Comparison of ENCODE assay signal across 34 mouse cellular contexts in the genomic region with DNA sequence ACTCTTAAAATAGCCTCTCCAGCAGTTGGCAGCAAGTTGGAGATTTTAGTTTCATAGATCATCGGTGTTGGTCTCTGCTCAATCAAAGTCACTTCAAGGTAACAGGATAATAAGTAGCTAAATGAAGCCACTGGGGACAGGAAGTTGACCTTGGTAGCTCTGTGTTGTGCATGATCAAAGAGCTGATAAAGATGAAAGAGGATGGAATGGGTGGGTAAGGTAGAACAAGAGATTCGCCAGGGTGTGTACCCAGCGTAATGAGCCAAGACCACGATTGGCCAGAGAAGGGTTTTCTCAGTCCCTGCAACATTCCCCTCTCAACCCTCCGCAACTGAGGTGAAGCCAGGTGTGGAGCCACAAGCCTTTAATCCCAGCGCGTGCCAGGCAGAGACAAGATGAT. TPM values are rescaled to one million over a fixed set of nuclear protein-coding genes. Genes with fewer than 3 reads are reported as not detected.
DNase-seq lines count a peak whose midpoint lies in the region; ATAC-seq and TF ChIP-seq lines count a peak whose summit lies in the region.
"Had no signal": no experiment of that assay in that cellular context is flagged by ENCODE, and none has a peak within 500 bp of the region (broad histone marks: within the 10 kb centered on the region; RNA-seq: fewer than 3 reads in every experiment).

No protein-coding gene starts in this region.

- H3K27ac ChIP-seq in gastrocnemius, adult 2 months: peak overlapping the region; percentile 76
- H3K27ac ChIP-seq: hindbrain, embryonic 14.5 days; kidney, postnatal 0 days; lung, embryonic 15.5 days; neural tube, embryonic 13.5 days had no signal

- no peak for TF ChIP-seq POLR2A in myocyte (IDR thresholded peaks at IDR 0.05; ENCODE audit: insufficient read length, low read depth)

- no peak overlapping the region for H3ac ChIP-seq in myocyte (ENCODE audit: control insufficient read depth, insufficient read length)

- peak overlapping the region; percentile 27 for H3K4me2 ChIP-seq in myocyte (ENCODE audit: low read depth)
- H3K4me2 ChIP-seq: heart, embryonic 12.5 days; hindbrain, embryonic 14.5 days; lung, embryonic 15.5 days; midbrain, embryonic 12.5 days; neural tube, embryonic 13.5 days had no signal

- H3K27me3 ChIP-seq in myocyte (ENCODE audit: control insufficient read depth, insufficient read depth, insufficient read length): no peaks in the 10 kb centered on the region
- H3K27me3 ChIP-seq: heart, embryonic 12.5 days; lung, embryonic 15.5 days; neural tube, embryonic 13.5 days; Patski had no signal

- H3K36me3 ChIP-seq in myocyte (ENCODE audit: control insufficient read depth, insufficient read depth): peaks cover 12% of the 10 kb centered on the region

- no peak overlapping the region for H3K4me3 ChIP-seq in gastrocnemius, adult 2 months
- H3K4me3 ChIP-seq in myocyte: no peak overlapping the region
- H3K4me3 ChIP-seq: erythroblast, embryonic 14.5 days; heart, embryonic 12.5 days; lung, embryonic 15.5 days; midbrain, embryonic 12.5 days; neural tube, embryonic 13.5 days had no signal

- ATAC-seq in CD4-positive, CD25-positive, alpha-beta regulatory T cell, adult 4 months: peak; percentile 32
- ATAC-seq: forebrain, embryonic 16.5 days; inflammation-experienced regulatory T-cells, adult 6 months; Patski had no signal

- TF ChIP-seq CTCF in gastrocnemius, adult 2 months (IDR thresholded peaks at IDR 0.05): no peak

- intact Hi-C loops in gastrocnemius, adult 2 months (cut with DNase I): no loop called here

- no peaks in the 10 kb centered on the region for H3K79me2 ChIP-seq in myocyte (ENCODE audit: control insufficient read depth, insufficient read depth)

- DNase-seq in gastrocnemius, adult 2 months: no peak
- DNase-seq in gastrocnemius, postnatal 25 days: no peak
- peak; percentile 24 for DNase-seq in CD4-positive helper T cell, adult 2 months (ENCODE audit: low read depth, low spot score)
- DNase-seq in kidney, adult 18-20 months: no peak
- DNase-seq: B cell, adult 2 months; cerebellum, adult 18-20 months; cerebellum, postnatal 10 days; gastrocnemius, postnatal 14 days; heart, adult 18-20 months; kidney, adult 8-10 months; kidney, postnatal 4 days; liver; right cerebral cortex, postnatal 4 days; thymus, postnatal 4 days had no signal

TF ChIP-seq in myocyte, 11 proteins besides CTCF, POLR2A, EP300 and RAD21:
- TF ChIP-seq SRF (IDR thresholded peaks at IDR 0.05; ENCODE audit: control insufficient read depth, insufficient read length, low read depth) (no peak), REST (IDR thresholded peaks at IDR 0.05; ENCODE audit: insufficient read depth, insufficient read length) (no peak), CEBPB (IDR thresholded peaks at IDR 0.05; ENCODE audit: insufficient read depth, poor library complexity, severe bottlenecking) (no peak), TCF12 (IDR thresholded peaks at IDR 0.05; ENCODE audit: insufficient read depth, poor library complexity, severe bottlenecking) (no peak), E2F4 (IDR thresholded peaks at IDR 0.05; ENCODE audit: insufficient read depth) (no peak), POLR2AphosphoS2 (IDR thresholded peaks at IDR 0.05; ENCODE audit: insufficient read length, low read depth) (no peak), TCF3 (IDR thresholded peaks at IDR 0.05; ENCODE audit: insufficient read length, low read depth) (no peak), USF1 (IDR thresholded peaks at IDR 0.05; ENCODE audit: low read depth) (no peak), MYOD1 (IDR thresholded peaks at IDR 0.05; ENCODE audit: control insufficient read depth in 1 of 3, insufficient read length in 2 of 3, low read depth in 2 of 3) (no peak)
TF ChIP-seq in myocyte: peak in this region for 0.

RNA-seq across cellular contexts. Expression of a gene that starts 50.6 kb away (rescaled TPM):
- not detected for total RNA-seq in gastrocnemius, adult 2 months (2021)
- not detected for total RNA-seq in gastrocnemius, postnatal 25 days (2021)
- polyA plus RNA-seq in CD4-positive, CD25-positive, alpha-beta regulatory T cell, adult 4 months (2017; shearing (Covaris generic)): not detected
- polyA plus RNA-seq in myocyte (2012; fragmentation: generic; extraction: Trizol): 0.12 TPM
- total RNA-seq: adrenal gland, postnatal 36 days; common myeloid progenitor, adult 5-6 weeks; heart, adult 18-20 months; hematopoietic stem cell, adult 5-6 weeks; megakaryocyte progenitor cell, adult 5-6 weeks; MEL had no signal
- polyA plus RNA-seq: erythroblast, embryonic 14.5 days; heart, postnatal 0 days; liver, embryonic 16.5 days; lung, embryonic 15.5 days; stomach, embryonic 14.5 days had no signal
